Mouse (Mus musculus) mouse trophoblast stem cell (cell line): Measurements from ENCODE around the gene Dnajb8.

Source experiments
- in situ Hi-C, 2 experiments: fragments of 300-500 bp; cut with MseI, MboI; formaldehyde crosslinking; loops; 2 replicates in 1 of 2; 3 replicates in 1 of 2; pipeline ENCODE4 v1.15.1; 2025

The Dnajb8 gene

GRCm38 (mm10) chr6:88199001-88199717, 22.9 kb upstream of the Dnajb8 start:
- in situ Hi-C loops = no loop called here

DNA sequence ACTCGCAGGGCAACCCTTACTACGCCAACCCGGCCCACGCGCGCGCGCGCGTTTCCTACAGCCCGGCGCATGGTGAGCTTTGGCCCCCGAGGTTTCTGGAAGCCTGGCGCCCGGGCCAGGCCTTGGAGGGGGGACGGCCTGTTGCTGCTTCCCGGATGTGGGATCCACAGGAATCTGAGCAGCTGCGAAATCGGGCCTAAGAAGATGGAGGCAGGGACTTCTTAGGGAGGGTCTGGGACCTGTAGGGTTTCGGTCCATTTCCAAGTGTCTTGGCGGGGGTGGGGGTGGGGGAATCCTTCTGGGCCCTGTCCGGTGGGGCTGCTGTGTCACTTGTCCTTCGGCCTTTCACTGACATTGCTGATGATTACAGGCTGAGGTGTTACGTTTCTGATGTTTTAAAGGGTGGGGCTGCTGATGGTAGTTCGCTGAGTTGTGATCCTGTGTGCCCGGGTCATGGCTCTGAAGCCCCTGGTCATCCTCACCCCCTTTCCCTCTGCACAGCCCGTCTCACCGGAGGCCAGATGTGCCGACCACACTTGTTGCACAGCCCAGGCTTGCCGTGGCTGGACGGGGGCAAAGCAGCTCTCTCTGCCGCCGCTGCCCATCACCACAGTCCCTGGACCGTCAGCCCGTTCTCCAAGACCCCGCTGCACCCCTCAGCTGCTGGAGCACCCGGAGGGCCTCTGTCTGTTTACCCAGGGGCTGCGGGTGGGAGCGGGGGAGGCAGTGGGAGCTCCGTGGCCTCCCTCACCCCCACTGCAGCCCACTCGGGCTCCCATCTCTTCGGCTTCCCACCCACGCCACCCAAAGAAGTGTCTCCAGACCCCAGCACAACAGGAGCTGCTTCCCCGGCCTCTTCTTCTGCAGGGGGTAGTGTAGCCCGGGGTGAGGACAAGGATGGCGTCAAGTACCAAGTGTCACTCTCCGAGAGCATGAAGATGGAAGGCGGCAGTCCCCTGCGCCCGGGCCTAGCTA, 22.1 kb upstream of the Dnajb8 start:
- in situ Hi-C loops = no loop called here

DNA sequence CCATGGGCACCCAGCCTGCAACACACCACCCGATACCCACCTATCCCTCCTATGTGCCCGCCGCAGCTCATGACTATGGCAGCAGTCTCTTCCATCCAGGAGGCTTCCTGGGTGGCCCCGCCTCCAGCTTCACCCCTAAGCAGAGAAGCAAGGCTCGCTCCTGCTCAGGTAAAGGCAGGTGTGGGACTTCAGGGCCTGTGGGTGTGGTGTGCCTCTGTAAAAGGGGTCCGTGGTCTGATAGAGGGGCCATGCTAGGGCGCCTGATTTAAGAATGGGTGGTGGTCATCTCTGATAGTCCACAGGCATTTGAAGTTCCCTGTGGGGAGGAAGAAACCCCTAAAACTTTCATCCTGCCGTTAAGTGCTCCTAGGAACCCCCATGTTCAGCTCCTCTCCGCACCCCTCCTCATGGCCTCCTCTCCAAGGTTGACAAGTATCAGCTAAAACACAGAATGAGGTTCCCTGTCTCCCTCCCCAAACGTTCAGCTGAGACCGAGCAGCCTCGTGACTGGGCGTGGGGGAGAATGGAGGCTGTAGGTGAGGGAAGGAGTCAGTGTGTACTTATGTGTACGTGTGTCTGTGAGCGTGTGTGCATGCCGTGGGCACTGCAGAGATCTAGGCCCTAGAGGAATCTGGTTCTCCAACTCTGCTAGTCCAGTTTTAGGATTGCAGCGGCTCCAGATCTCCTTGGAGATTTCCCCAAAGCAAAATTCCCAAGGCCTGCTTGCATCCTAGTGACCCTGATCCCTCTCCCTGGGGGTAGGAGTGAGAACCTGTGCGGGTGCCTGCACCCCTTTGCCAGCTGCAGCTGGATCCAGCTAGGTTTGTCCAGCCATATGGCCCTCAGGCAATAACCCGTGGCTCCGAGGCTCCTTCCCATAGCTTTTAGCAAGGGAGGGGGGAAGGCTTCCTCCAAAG, 21.1 kb upstream of the Dnajb8 start:
- in situ Hi-C loops = no loop called here

DNA sequence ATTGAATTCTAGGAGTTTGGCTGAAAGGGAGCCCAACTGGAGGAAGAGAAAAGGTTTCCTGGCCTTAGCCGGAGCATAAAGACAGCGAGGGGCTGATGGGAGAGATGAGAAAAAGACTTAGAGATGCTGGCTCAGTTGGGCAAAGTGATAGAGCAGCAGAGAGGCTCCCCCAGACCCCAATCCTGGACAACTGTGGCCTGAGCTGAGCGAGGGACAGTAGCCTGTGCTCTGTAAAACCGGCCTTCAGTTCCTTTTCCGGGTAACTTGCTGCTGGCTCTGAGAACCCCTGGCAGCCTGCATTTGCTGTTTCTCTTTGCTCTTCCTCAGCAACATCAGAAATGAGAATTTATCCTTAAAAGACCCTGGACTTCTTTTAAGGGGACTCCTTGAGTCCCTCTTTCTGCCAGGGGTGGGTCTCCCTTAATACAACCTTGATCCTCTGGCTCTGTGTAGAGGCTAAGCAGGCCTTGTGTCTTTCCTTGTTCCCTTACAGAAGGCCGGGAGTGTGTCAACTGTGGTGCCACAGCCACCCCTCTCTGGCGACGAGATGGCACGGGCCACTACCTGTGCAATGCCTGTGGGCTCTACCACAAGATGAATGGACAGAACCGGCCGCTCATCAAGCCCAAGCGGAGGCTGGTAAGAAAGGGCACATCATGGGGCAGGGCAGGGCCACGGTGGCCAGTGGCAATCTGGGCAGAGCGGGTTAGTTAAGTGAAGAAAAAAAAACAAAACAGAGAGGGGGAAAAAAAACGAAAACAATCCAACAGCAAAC, 20.0 kb upstream of the Dnajb8 start:
- in situ Hi-C loops = no loop called here

- in situ Hi-C loops = no loop called here
These were observed 19.0 kb upstream of the Dnajb8 start for GRCm38 (mm10) chr6:88202921-88203690.

DNA sequence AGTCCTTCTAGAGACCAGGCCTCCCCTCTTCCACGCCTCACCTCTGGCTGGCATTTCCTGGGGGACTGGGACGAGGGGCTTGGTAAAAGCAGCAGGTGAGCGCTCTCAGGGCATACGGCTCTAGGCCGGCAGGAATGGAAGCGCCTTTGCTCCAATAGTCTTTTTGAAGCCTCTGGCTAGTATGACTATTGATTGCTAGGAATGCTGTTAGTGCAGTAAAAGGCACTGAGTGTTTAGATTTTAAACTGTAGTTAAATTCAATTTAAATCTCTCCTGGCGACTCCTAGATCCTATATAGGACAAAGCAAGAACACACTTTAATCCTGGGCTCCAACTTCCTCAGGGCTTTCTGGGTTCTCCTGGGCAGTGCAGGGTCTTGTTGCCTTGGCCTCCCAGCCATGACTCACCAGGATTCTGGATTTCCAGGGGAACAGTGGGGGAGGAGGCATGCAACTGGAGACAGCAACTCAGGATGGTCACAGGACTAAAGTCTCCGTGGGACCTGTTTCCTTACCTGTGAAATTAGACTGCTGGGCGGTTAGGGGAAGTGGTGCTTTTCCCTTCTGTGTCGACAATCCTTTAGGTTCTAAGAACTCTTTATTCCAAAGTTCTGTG, 18.2 kb upstream of the Dnajb8 start:
- in situ Hi-C loops = no loop called here

GRCm38 (mm10) chr6:88204531-88205385, 17.3 kb upstream of the Dnajb8 start:
- in situ Hi-C loops = no loop called here

GRCm38 (mm10) chr6:88205386-88205700, 16.7 kb upstream of the Dnajb8 start:
- in situ Hi-C loops = no loop called here

DNA sequence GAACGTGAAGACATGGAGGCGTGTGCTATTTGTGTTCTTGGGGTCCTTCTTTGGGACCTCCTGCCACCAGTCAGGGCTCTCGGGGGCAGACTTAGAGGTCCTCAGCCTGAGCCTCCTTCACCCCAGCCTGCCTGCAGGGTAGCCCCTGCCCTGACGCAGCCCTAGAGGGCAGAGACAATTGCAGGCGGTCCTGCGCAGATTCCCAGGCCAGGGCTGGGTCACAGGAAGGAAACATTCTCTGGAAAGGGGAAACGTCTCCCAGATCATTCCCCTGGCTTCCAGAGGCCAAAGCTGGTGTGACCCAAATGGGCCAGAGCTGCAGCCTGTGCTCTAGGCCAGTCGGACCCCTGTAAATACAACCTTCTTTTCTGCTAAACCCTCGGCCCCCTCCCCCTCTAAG, 16.1 kb upstream of the Dnajb8 start:
- in situ Hi-C loops = no loop called here

GRCm38 (mm10) chr6:88206566-88206965, 15.5 kb upstream of the Dnajb8 start:
- in situ Hi-C loops = no loop called here

DNA sequence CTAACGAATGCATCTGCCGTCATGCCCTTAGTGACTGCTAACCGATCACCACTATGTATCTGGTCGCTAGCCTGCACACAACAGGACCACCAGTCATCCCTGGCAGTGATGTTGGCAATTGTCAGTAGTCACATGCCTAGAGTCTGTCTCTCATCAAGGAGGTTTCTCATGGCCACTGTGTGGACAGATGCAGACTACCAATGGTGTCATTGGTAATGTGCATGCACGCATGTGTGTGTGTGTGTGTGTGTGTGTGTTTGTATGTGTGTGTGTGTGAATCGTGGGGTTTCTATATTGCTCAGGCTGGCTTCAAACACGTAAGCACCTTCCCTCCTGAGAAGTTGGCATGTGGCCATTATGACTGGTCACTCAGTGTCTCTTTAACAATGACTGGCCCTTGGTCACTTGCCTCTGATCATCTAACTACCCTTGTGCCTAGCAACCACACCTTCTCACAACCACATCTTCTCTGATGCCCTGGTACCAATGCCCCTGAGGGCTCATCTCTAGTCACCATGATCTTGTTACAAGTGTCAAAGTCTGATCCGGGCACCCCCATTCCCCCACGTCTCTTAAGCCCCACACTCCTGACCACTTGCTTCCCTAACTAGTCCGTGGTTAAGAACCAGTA, 14.6 kb upstream of the Dnajb8 start:
- in situ Hi-C loops = no loop called here

DNA sequence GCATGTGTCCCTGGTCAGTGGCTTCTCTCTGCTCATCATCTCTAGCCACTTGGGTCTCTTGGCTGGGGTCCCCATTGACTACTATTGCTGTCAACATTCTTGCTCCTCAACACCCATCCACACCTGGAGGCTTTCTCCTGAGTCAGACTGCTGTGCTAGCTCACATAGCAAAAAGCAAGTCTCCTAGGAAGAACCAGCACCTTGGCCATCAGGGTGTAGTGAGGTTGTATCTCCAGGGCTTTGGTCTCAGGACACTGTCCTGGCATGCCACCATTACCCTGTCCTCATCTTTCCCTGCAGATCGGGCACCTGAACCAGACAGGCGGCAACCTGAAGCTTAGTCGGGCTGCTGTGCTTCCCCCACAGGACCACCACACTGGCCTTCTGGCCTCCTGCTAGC, 13.7 kb upstream of the Dnajb8 start:
- in situ Hi-C loops = no loop called here

GRCm38 (mm10) chr6:88209453-88209852, 12.6 kb upstream of the Dnajb8 start:
- in situ Hi-C loops = no loop called here

- in situ Hi-C loops = no loop called here
These were observed 11.9 kb upstream of the Dnajb8 start for GRCm38 (mm10) chr6:88210182-88210581.

DNA sequence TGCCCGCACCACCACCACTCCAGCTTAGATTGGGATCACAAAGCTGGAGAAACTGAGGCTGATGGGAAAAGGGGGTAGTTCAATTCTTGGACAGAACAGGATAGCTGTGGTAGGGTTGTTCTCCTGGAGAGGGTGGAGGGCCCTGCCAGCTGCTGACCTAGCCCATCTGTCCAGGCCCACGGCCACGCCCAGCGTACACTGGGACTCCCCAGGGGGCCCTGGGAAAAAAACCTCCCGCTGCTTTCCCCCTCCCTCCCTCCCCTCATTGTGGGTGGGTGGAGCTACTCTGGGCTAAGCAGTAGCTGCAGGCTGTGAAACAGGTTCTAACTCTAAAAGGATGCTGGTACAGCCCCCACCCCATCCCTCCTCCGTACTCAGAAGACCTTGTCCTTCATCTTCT, 6.3 kb upstream of the Dnajb8 start:
- in situ Hi-C loops = no loop called here

DNA sequence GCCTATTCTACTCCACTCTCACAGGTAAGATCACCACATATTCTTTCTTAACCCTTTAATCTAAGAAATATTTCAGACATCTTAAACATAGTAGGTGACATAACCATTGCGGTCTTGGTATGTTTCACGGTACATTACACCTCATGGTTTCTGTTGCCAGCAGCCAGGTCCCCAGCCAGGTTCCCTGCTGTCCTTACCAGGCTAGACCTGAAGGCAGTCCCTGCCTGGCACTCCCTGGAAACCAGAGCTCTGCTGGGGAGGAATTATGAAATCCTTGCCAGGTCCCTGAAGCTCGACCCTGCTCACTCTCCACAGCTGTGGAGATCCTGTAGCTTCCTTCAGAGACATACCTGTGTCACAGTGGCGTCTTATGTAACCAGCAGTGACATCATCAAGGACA, 5.9 kb upstream of the Dnajb8 start:
- in situ Hi-C loops = no loop called here

DNA sequence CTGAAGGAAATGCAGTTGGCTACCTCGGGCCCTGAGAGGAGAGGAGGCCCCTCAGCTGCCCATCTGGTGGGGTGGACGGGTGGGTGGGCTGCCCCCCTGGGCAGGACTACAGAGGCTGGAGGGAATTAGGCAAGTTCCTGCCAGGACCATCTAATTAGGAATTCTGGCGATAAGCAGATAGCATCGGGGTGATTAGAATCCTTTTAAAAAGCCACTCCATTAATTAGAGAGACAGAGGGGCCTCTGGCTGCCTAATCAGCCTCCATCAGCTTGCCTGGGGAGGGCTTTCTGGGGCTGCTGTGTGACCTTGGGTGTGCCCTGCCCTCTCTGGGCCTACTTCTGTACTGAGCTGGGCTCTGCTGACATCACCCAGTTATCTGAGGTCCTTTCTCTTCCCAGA, 3.0 kb upstream of the Dnajb8 start:
- in situ Hi-C loops = no loop called here

GRCm38 (mm10) chr6:88226570-88226994, 4.5 kb downstream of the Dnajb8 start:
- in situ Hi-C loops = no loop called here

- in situ Hi-C loops = no loop called here
These were observed 5.5 kb downstream of the Dnajb8 start for GRCm38 (mm10) chr6:88227537-88227936.
